Mouse (Mus musculus): ENCODE measurements at regions not wholly inside any gene's neighbourhood (a gene's known extent, or its start where the extent isn't known, plus 50 kb on each side); places are given as distances from the start of the nearest gene placed in this dataset.

GRCm38 (mm10) chr12:96226446-96226845 is 534.4 kb downstream of the Flrt2 start:
- no peak for DNase-seq (ENCODE audit: low read depth)
- TF ChIP-seq CTCF (IDR thresholded peaks at IDR 0.05; ENCODE audit: borderline replicate concordance, extremely low read depth, insufficient read depth, insufficient read length) (no peak), POLR2A (IDR thresholded peaks at IDR 0.05; ENCODE audit: borderline replicate concordance, extremely low read depth, insufficient read depth, insufficient read length, poor library complexity, severe bottlenecking) (no peak)

- no peak for DNase-seq (ENCODE audit: low read depth)
- no peak for TF ChIP-seq CTCF (IDR thresholded peaks at IDR 0.05; ENCODE audit: borderline replicate concordance, extremely low read depth, insufficient read depth, insufficient read length)
- TF ChIP-seq POLR2A (IDR thresholded peaks at IDR 0.05; ENCODE audit: borderline replicate concordance, extremely low read depth, insufficient read depth, insufficient read length, poor library complexity, severe bottlenecking), result no peak
Observed at GRCm38 (mm10) chr12:96228714-96229113, 536.7 kb downstream of the Flrt2 start.

- TF ChIP-seq CTCF (IDR thresholded peaks at IDR 0.05; ENCODE audit: borderline replicate concordance, extremely low read depth, insufficient read depth, insufficient read length) (no peak), POLR2A (IDR thresholded peaks at IDR 0.05; ENCODE audit: borderline replicate concordance, extremely low read depth, insufficient read depth, insufficient read length, poor library complexity, severe bottlenecking) (no peak)
- no peak for DNase-seq (ENCODE audit: low read depth)
Observed at GRCm38 (mm10) chr12:96235510-96235909, 543.5 kb downstream of the Flrt2 start.

- no peak for DNase-seq (ENCODE audit: low read depth)
- TF ChIP-seq CTCF (IDR thresholded peaks at IDR 0.05; ENCODE audit: borderline replicate concordance, extremely low read depth, insufficient read depth, insufficient read length) (no peak), POLR2A (IDR thresholded peaks at IDR 0.05; ENCODE audit: borderline replicate concordance, extremely low read depth, insufficient read depth, insufficient read length, poor library complexity, severe bottlenecking) (no peak)
Observed at GRCm38 (mm10) chr12:96235996-96236525, 544.0 kb downstream of the Flrt2 start.

GRCm38 (mm10) chr12:96239642-96240041 is 547.6 kb downstream of the Flrt2 start:
- no peak for DNase-seq (ENCODE audit: low read depth)
- TF ChIP-seq CTCF (IDR thresholded peaks at IDR 0.05; ENCODE audit: borderline replicate concordance, extremely low read depth, insufficient read depth, insufficient read length) (no peak), POLR2A (IDR thresholded peaks at IDR 0.05; ENCODE audit: borderline replicate concordance, extremely low read depth, insufficient read depth, insufficient read length, poor library complexity, severe bottlenecking) (no peak)

GRCm38 (mm10) chr12:96261978-96262377 is 570.0 kb downstream of the Flrt2 start:
- DNase-seq (ENCODE audit: low read depth), result no peak
- TF ChIP-seq CTCF (IDR thresholded peaks at IDR 0.05; ENCODE audit: borderline replicate concordance, extremely low read depth, insufficient read depth, insufficient read length) (no peak), POLR2A (IDR thresholded peaks at IDR 0.05; ENCODE audit: borderline replicate concordance, extremely low read depth, insufficient read depth, insufficient read length, poor library complexity, severe bottlenecking) (no peak)

GRCm38 (mm10) chr12:96275894-96276293 is 583.9 kb downstream of the Flrt2 start:
- DNase-seq (ENCODE audit: low read depth), result no peak
- no peak for TF ChIP-seq POLR2A (IDR thresholded peaks at IDR 0.05; ENCODE audit: borderline replicate concordance, extremely low read depth, insufficient read depth, insufficient read length, poor library complexity, severe bottlenecking)
- TF ChIP-seq CTCF (IDR thresholded peaks at IDR 0.05; ENCODE audit: borderline replicate concordance, extremely low read depth, insufficient read depth, insufficient read length), result no peak

- TF ChIP-seq CTCF (IDR thresholded peaks at IDR 0.05; ENCODE audit: borderline replicate concordance, extremely low read depth, insufficient read depth, insufficient read length) (peak; percentile 56; the same call in 1 of the 2 replicates), POLR2A (IDR thresholded peaks at IDR 0.05; ENCODE audit: borderline replicate concordance, extremely low read depth, insufficient read depth, insufficient read length, poor library complexity, severe bottlenecking) (no peak)
- peak; percentile 59 for DNase-seq (ENCODE audit: low read depth)
Observed at GRCm38 (mm10) chr12:96311137-96311536, 619.1 kb downstream of the Flrt2 start.

GRCm38 (mm10) chr12:96323061-96323786 is 631.2 kb downstream of the Flrt2 start:
- TF ChIP-seq CTCF (IDR thresholded peaks at IDR 0.05; ENCODE audit: borderline replicate concordance, extremely low read depth, insufficient read depth, insufficient read length), result no peak
- no peak for TF ChIP-seq POLR2A (IDR thresholded peaks at IDR 0.05; ENCODE audit: borderline replicate concordance, extremely low read depth, insufficient read depth, insufficient read length, poor library complexity, severe bottlenecking)
- peak; percentile 56 for DNase-seq (ENCODE audit: low read depth)

GRCm38 (mm10) chr12:96351143-96351542 is 659.1 kb downstream of the Flrt2 start:
- no peak for TF ChIP-seq CTCF (IDR thresholded peaks at IDR 0.05; ENCODE audit: borderline replicate concordance, extremely low read depth, insufficient read depth, insufficient read length)
- no peak for TF ChIP-seq POLR2A (IDR thresholded peaks at IDR 0.05; ENCODE audit: borderline replicate concordance, extremely low read depth, insufficient read depth, insufficient read length, poor library complexity, severe bottlenecking)
- peak; percentile 18 for DNase-seq (ENCODE audit: low read depth)

GRCm38 (mm10) chr12:96378924-96379323 is 686.9 kb downstream of the Flrt2 start:
- no peak for DNase-seq (ENCODE audit: low read depth)
- TF ChIP-seq CTCF (IDR thresholded peaks at IDR 0.05; ENCODE audit: borderline replicate concordance, extremely low read depth, insufficient read depth, insufficient read length), result no peak

- peak; percentile 2 for DNase-seq (ENCODE audit: low read depth)
- TF ChIP-seq CTCF (IDR thresholded peaks at IDR 0.05; ENCODE audit: borderline replicate concordance, extremely low read depth, insufficient read depth, insufficient read length) (no peak), POLR2A (IDR thresholded peaks at IDR 0.05; ENCODE audit: borderline replicate concordance, extremely low read depth, insufficient read depth, insufficient read length, poor library complexity, severe bottlenecking) (no peak)
Observed at GRCm38 (mm10) chr12:96419104-96419503, 727.1 kb downstream of the Flrt2 start.

Measured in brain, embryonic 14.5 days (tissue).